Mouse (Mus musculus) E14TG2a.4 (cell line): Measurements from ENCODE around the gene Ugt1a10.

Experiments
- CTCF ChIP-seq: conservative IDR thresholded peaks from 2 replicates; pipeline ENCODE4 v1.5.1; 2014; ENCODE audit warnings: low read length
- NANOG ChIP-seq: IDR thresholded peaks from 2 replicates; pipeline ENCODE4 v1.6.1; 2014; ENCODE audit warnings: borderline replicate concordance, low read length, mixed read lengths
- POU5F1 ChIP-seq: IDR thresholded peaks from 2 replicates; pipeline ENCODE4 v1.6.1; 2014; ENCODE audit warnings: low read length, borderline replicate concordance

DNA sequence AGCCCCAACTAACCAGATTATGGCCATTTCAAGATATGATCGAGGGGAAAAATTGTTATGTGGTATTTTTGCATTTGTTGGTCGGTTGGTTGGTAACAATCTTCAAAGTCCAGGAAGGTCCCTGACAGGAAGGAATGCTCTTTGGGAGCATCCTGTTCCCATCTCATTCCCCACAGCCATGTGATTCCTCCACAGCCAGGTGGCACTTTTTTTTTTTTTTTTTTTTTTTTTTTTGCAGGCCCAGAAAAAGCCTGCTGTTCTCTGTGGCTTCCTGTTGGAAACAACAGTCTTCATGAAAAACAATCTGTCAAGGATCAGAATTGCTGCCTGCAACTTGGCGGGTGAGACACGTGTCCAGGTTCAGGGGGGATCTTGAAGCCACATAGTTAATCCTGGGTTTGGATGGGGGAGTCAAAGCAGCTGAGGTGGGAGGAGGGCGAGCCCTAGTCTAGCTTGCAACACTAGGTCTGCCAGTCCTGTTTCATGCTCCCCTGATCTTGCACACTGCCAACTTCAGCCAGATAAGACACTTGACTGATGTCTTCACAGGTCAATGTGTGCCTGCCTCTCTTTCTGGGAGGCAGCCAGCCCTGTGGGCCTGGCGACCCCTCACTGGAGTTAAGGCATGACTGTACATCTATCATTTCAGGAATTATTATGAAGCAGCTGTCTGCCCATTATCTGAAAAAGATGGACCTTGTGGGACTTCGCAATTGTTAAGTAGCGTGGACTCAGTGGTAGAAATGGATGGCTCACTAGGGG lies 203.9 kb downstream of the Ugt1a10 start:
- TF ChIP-seq CTCF (no peak), POU5F1 (no peak), NANOG (no peak)
